Mouse (Mus musculus): ENCODE results near the gene Elmsan1. TPM values are rescaled to one million over a fixed set of nuclear protein-coding genes. Genes with fewer than 3 reads are reported as not detected.
"Not testable (repeated sequence)": the region's sequence is repeated elsewhere in the genome, so short reads cannot be mapped to it uniquely, and the experiment has no call there.

The Elmsan1 gene
- polyA plus RNA-seq, 1 experiment from 2014 or later, result 9.6 TPM

- peak; percentile 33 for DNase-seq (ENCODE audit: low spot score)
Observed at GRCm38 (mm10) chr12:84107692-84108091, 111.0 kb downstream of the Elmsan1 start.

GRCm38 (mm10) chr12:84107012-84107411 lies 111.7 kb downstream of the Elmsan1 start:
- WGBS, result 87% methylated on average over 3 of the region's 3 CpGs
- ATAC-seq (replicated peaks; ENCODE audit: low FRiP score), result no peak

More at GRCm38 (mm10) chr12:84107692-84108091, 111.0 kb downstream of the Elmsan1 start:
- Histone ChIP-seq H3K27ac (ENCODE audit: low read depth, low read length) (no peak overlapping the region), H3K9ac (ENCODE audit: low read length) (no peak overlapping the region), H3K9me3 (ENCODE audit: control insufficient read depth, low read length) (no peaks in the 10 kb centered on the region), H3K36me3 (ENCODE audit: control insufficient read depth, insufficient read depth, low read length) (no peaks in the 10 kb centered on the region), H3K4me1 (replicated peaks; ENCODE audit: control insufficient read depth, insufficient read depth, low read length) (no peaks in the 10 kb centered on the region), H3K4me3 (ENCODE audit: low read depth, low read length) (no peak overlapping the region), H3K4me2 (ENCODE audit: low read depth, low read length, severe bottlenecking) (no peak overlapping the region), H3K27me3 (ENCODE audit: control insufficient read depth, insufficient read depth, low read length) (no peaks in the 10 kb centered on the region)
- 78% methylated on average over 1 of the region's 1 CpGs for WGBS
- ATAC-seq (replicated peaks; ENCODE audit: low FRiP score), result no peak

GRCm38 (mm10) chr12:84101493-84101845 lies 117.2 kb downstream of the Elmsan1 start:
- H3K27ac ChIP-seq (ENCODE audit: low read depth, low read length), result no peak overlapping the region
- peak overlapping the region; percentile 85 for H3K4me2 ChIP-seq (ENCODE audit: low read depth, low read length, severe bottlenecking)
- H3K9me3 ChIP-seq (ENCODE audit: control insufficient read depth, low read length), result no peaks in the 10 kb centered on the region
- no peaks in the 10 kb centered on the region for H3K4me1 ChIP-seq (replicated peaks; ENCODE audit: control insufficient read depth, insufficient read depth, low read length)
- no peak overlapping the region for H3K9ac ChIP-seq (ENCODE audit: low read length)
- peak overlapping the region; percentile 44 for H3K4me3 ChIP-seq (ENCODE audit: low read depth, low read length)
- WGBS, result 58% methylated on average over 2 of the region's 2 CpGs
- no peaks in the 10 kb centered on the region for H3K27me3 ChIP-seq (ENCODE audit: control insufficient read depth, insufficient read depth, low read length)
- DNase-seq (ENCODE audit: low spot score), result no peak
- ATAC-seq (replicated peaks; ENCODE audit: low FRiP score), result no peak
- H3K36me3 ChIP-seq (ENCODE audit: control insufficient read depth, insufficient read depth, low read length), result no peaks in the 10 kb centered on the region

More at GRCm38 (mm10) chr12:84107012-84107411, 111.7 kb downstream of the Elmsan1 start:
- no peak overlapping the region for H3K4me3 ChIP-seq (ENCODE audit: low read depth, low read length)
- H3K9ac ChIP-seq (ENCODE audit: low read length), result no peak overlapping the region
- H3K4me1 ChIP-seq (replicated peaks; ENCODE audit: control insufficient read depth, insufficient read depth, low read length), result no peaks in the 10 kb centered on the region
- no peaks in the 10 kb centered on the region for H3K27me3 ChIP-seq (ENCODE audit: control insufficient read depth, insufficient read depth, low read length)
- H3K27ac ChIP-seq (ENCODE audit: low read depth, low read length), result no peak overlapping the region
- H3K4me2 ChIP-seq (ENCODE audit: low read depth, low read length, severe bottlenecking), result no peak overlapping the region
- peak; percentile 13 for DNase-seq (ENCODE audit: low spot score)
- no peaks in the 10 kb centered on the region for H3K9me3 ChIP-seq (ENCODE audit: control insufficient read depth, low read length)
- H3K36me3 ChIP-seq (ENCODE audit: control insufficient read depth, insufficient read depth, low read length), result no peaks in the 10 kb centered on the region

- H3K4me3 ChIP-seq (ENCODE audit: low read depth, low read length), result peak within 1 kb of the TSS; percentile 44
- under 1% methylated on average over 74 of the region's 80 CpGs for WGBS
- H3K9ac ChIP-seq (ENCODE audit: low read length), result peak within 1 kb of the TSS; percentile 65
- DNase-seq (ENCODE audit: low spot score) (peak; percentile 72), ATAC-seq (replicated peaks; ENCODE audit: low FRiP score) (peak; percentile 46; the same call in 1 of the 2 replicates)
- peak within 1 kb of the TSS; percentile 85 for H3K4me2 ChIP-seq (ENCODE audit: low read depth, low read length, severe bottlenecking)
- not testable (repeated sequence) for H3K9me3 ChIP-seq (ENCODE audit: control insufficient read depth, low read length); H3K4me1 ChIP-seq (replicated peaks; ENCODE audit: control insufficient read depth, insufficient read depth, low read length); H3K27me3 ChIP-seq (ENCODE audit: control insufficient read depth, insufficient read depth, low read length); H3K27ac ChIP-seq (ENCODE audit: low read depth, low read length); H3K36me3 ChIP-seq (ENCODE audit: control insufficient read depth, insufficient read depth, low read length)
Observed at GRCm38 (mm10) chr12:84100604-84101492, 117.8 kb downstream of the Elmsan1 start, which contains the start of gene Acot6. Gene Acot6 (plus strand): TSS chr12:84100654.

GRCm38 (mm10) chr12:84100071-84100470 lies 118.6 kb downstream of the Elmsan1 start:
- H3K4me1 ChIP-seq (replicated peaks; ENCODE audit: control insufficient read depth, insufficient read depth, low read length), result no peaks in the 10 kb centered on the region
- 81% methylated on average over 1 of the region's 1 CpGs for WGBS
- H3K4me2 ChIP-seq (ENCODE audit: low read depth, low read length, severe bottlenecking), result peak overlapping the region; percentile 85; the same call in 1 of the 2 replicates
- H3K9me3 ChIP-seq (ENCODE audit: control insufficient read depth, low read length), result no peaks in the 10 kb centered on the region
- DNase-seq (ENCODE audit: low spot score) (peak; percentile 30), ATAC-seq (replicated peaks; ENCODE audit: low FRiP score) (no peak)
- H3K9ac ChIP-seq (ENCODE audit: low read length), result no peak overlapping the region
- H3K4me3 ChIP-seq (ENCODE audit: low read depth, low read length), result no peak overlapping the region
- H3K36me3 ChIP-seq (ENCODE audit: control insufficient read depth, insufficient read depth, low read length), result no peaks in the 10 kb centered on the region
- no peaks in the 10 kb centered on the region for H3K27me3 ChIP-seq (ENCODE audit: control insufficient read depth, insufficient read depth, low read length)
- no peak overlapping the region for H3K27ac ChIP-seq (ENCODE audit: low read depth, low read length)

- Histone ChIP-seq H3K9me3 (ENCODE audit: control insufficient read depth, low read length) (no peaks in the 10 kb centered on the region), H3K4me3 (ENCODE audit: low read depth, low read length) (no peak overlapping the region), H3K9ac (ENCODE audit: low read length) (no peak overlapping the region), H3K4me2 (ENCODE audit: low read depth, low read length, severe bottlenecking) (no peak overlapping the region), H3K27me3 (ENCODE audit: control insufficient read depth, insufficient read depth, low read length) (no peaks in the 10 kb centered on the region), H3K4me1 (replicated peaks; ENCODE audit: control insufficient read depth, insufficient read depth, low read length) (no peaks in the 10 kb centered on the region), H3K36me3 (ENCODE audit: control insufficient read depth, insufficient read depth, low read length) (no peaks in the 10 kb centered on the region), H3K27ac (ENCODE audit: low read depth, low read length) (no peak overlapping the region)
- no peak for ATAC-seq (replicated peaks; ENCODE audit: low FRiP score)
- no peak for DNase-seq (ENCODE audit: low spot score)
- WGBS, result 97% methylated on average over 2 of the region's 2 CpGs
Observed at GRCm38 (mm10) chr12:84099605-84100004, 119.1 kb downstream of the Elmsan1 start.

Other genes with a start within 250 kb of the Elmsan1 start
- gene Heatr4, start 234.0 kb downstream of the Elmsan1 start, polyA plus RNA-seq (2014; fragmentation: Nextera tagmentation; extraction: Ambion mirVana), result not detected in 2 replicates
- 12.2 and 12.7 TPM in 2 replicates for gene Acot2, start 231.0 kb downstream of the Elmsan1 start, polyA plus RNA-seq (2014; fragmentation: Nextera tagmentation; extraction: Ambion mirVana)
- 34.1 and 42.7 TPM in 2 replicates for gene Acot1, start 209.4 kb downstream of the Elmsan1 start, polyA plus RNA-seq (2014; fragmentation: Nextera tagmentation; extraction: Ambion mirVana)
- 0.31 TPM in 1 of 2 replicates, not detected in the other for gene Acot4, start 180.5 kb downstream of the Elmsan1 start, polyA plus RNA-seq (2014; fragmentation: Nextera tagmentation; extraction: Ambion mirVana)
- gene Gm49366, start 179.9 kb downstream of the Elmsan1 start, polyA plus RNA-seq (2014; fragmentation: Nextera tagmentation; extraction: Ambion mirVana), result not detected in 2 replicates
- gene Acot3, start 166.7 kb downstream of the Elmsan1 start, polyA plus RNA-seq (2014; fragmentation: Nextera tagmentation; extraction: Ambion mirVana), result 0.23 and 0.25 TPM in 2 replicates
- not detected in 2 replicates for gene Acot5, start 149.6 kb downstream of the Elmsan1 start, polyA plus RNA-seq (2014; fragmentation: Nextera tagmentation; extraction: Ambion mirVana)
- 1.5 and 1.8 TPM in 2 replicates for gene Acot6, start 118.2 kb downstream of the Elmsan1 start, polyA plus RNA-seq (2014; fragmentation: Nextera tagmentation; extraction: Ambion mirVana)
- gene Dnal1, start 104.5 kb downstream of the Elmsan1 start, polyA plus RNA-seq (2014; fragmentation: Nextera tagmentation; extraction: Ambion mirVana), result 6.1 and 6.8 TPM in 2 replicates
- 1.9 and 2.8 TPM in 2 replicates for gene Pnma1, start 70.4 kb downstream of the Elmsan1 start, polyA plus RNA-seq (2014; fragmentation: Nextera tagmentation; extraction: Ambion mirVana)
- gene Ptgr2, start 66.4 kb upstream of the Elmsan1 start, polyA plus RNA-seq (2014; fragmentation: Nextera tagmentation; extraction: Ambion mirVana), result 13.8 and 14.3 TPM in 2 replicates
- 121 and 129 TPM in 2 replicates for gene Zfp410, start 98.0 kb upstream of the Elmsan1 start, polyA plus RNA-seq (2014; fragmentation: Nextera tagmentation; extraction: Ambion mirVana)
- gene Coq6, start 142.8 kb upstream of the Elmsan1 start, polyA plus RNA-seq (2014; fragmentation: Nextera tagmentation; extraction: Ambion mirVana), result 40.3 and 46.2 TPM in 2 replicates
- gene Fam161b, start 143.0 kb upstream of the Elmsan1 start, polyA plus RNA-seq (2014; fragmentation: Nextera tagmentation; extraction: Ambion mirVana), result 8.0 and 8.3 TPM in 2 replicates
- 11.9 and 12.3 TPM in 2 replicates for gene Entpd5, start 190.1 kb upstream of the Elmsan1 start, polyA plus RNA-seq (2014; fragmentation: Nextera tagmentation; extraction: Ambion mirVana)
- 1.5 and 2.1 TPM in 2 replicates for gene Bbof1, start 190.2 kb upstream of the Elmsan1 start, polyA plus RNA-seq (2014; fragmentation: Nextera tagmentation; extraction: Ambion mirVana)
- 23.9 and 29.2 TPM in 2 replicates for gene Rnf113a2, start 198.3 kb upstream of the Elmsan1 start, polyA plus RNA-seq (2014; fragmentation: Nextera tagmentation; extraction: Ambion mirVana)
- 20.8 and 21.0 TPM in 2 replicates for gene Aldh6a1, start 232.1 kb upstream of the Elmsan1 start, polyA plus RNA-seq (2014; fragmentation: Nextera tagmentation; extraction: Ambion mirVana)
- gene Lin52, start 232.5 kb upstream of the Elmsan1 start, polyA plus RNA-seq (2014; fragmentation: Nextera tagmentation; extraction: Ambion mirVana), result 36.5 and 38.6 TPM in 2 replicates